Mouse (Mus musculus) neural tube, embryonic 15.5 days (tissue): Measurements from ENCODE around the gene Il21r. TPM values are rescaled to one million over a fixed set of nuclear protein-coding genes. Genes with fewer than 3 reads are reported as not detected.
A peak's percentile ranks its signal among the peaks of the same experiment; 100 is the strongest.

Experiments used
- ATAC-seq: fragments of 200-750 bp; cut with Nextera tagmentation; 2 replicates; pipeline ENCODE4 v1.8.0; 2017; ENCODE audit warnings: mild to moderate bottlenecking, moderate TSS enrichment, moderate library complexity; ENCODE audit not compliant: low FRiP score
- H3K27ac ChIP-seq: fragments of 300-500 bp; sonication (generic); replicated peaks from 2 replicates; pipeline ENCODE4 v1.5.1; 2015; ENCODE audit warnings: mild to moderate bottlenecking, inconsistent platforms
- H3K27me3 ChIP-seq: fragments of 300-500 bp; sonication (generic); replicated peaks from 2 replicates; pipeline ENCODE4 v1.6.1; 2015; ENCODE audit warnings: inconsistent platforms
- H3K36me3 ChIP-seq: fragments of 300-500 bp; sonication (generic); 2 replicates; pipeline ENCODE4 v1.6.1; 2015; ENCODE audit warnings: inconsistent platforms
- H3K4me1 ChIP-seq: fragments of 300-500 bp; sonication (generic); 2 replicates; pipeline ENCODE4 v1.6.1; 2015; ENCODE audit warnings: inconsistent platforms
- H3K4me2 ChIP-seq: fragments of 300-500 bp; sonication (generic); 2 replicates; pipeline ENCODE4 v1.6.1; 2015; ENCODE audit warnings: inconsistent platforms, mild to moderate bottlenecking, moderate library complexity
- H3K4me3 ChIP-seq: fragments of 300-500 bp; sonication (generic); replicated peaks from 2 replicates; pipeline ENCODE4 v1.5.1; 2015; ENCODE audit warnings: mild to moderate bottlenecking, inconsistent platforms
- H3K9ac ChIP-seq: fragments of 300-500 bp; sonication (generic); replicated peaks from 2 replicates; pipeline ENCODE4 v1.6.1; 2015; ENCODE audit warnings: mild to moderate bottlenecking, inconsistent platforms
- H3K9me3 ChIP-seq: fragments of 300-500 bp; sonication (generic); replicated peaks from 2 replicates; pipeline ENCODE4 v1.6.1; 2016; ENCODE audit warnings: inconsistent platforms
- WGBS: fragments of 180-500 bp; shearing (Covaris S2); methylation state at CpG from one replicate; pipeline ENCODE4 v1.1.7; 2015; ENCODE audit warnings: mixed read lengths; 5-methylcytosine and 5-hydroxymethylcytosine counted together
- polyA plus RNA-seq: library from polyadenylated mRNA; unstranded; fragments of >200 nt; fragmentation: Nextera tagmentation; extraction: Ambion mirVana; gene quantifications from 2 replicates; pipeline ENCODE4 v1.2.1, GENCODE M21; 2015

Gene Il21r
- polyA plus RNA-seq, 1 experiment from 2014 or later = 0.35 TPM

DNA sequence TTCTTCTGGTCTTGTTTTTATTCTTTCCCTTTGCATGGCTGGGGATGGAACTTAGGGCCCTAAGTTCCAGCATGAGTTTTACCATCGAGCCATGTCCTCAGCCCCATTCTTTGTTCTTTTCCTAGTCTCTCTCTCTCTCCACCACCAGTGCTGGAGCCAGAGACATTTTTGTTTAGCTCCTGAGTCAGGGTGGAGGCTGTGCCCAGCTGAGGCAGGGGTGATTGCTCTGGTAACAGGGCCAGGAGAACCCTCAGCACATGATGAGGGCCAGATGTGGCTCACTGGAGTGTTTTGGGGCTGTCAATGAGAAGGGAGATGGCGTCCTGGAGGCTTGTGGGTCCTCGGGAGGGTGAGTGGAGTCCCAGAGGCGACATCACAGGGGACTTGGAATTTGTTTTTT is 40.8 kb upstream of the Il21r start:
- no peak for ATAC-seq

DNA sequence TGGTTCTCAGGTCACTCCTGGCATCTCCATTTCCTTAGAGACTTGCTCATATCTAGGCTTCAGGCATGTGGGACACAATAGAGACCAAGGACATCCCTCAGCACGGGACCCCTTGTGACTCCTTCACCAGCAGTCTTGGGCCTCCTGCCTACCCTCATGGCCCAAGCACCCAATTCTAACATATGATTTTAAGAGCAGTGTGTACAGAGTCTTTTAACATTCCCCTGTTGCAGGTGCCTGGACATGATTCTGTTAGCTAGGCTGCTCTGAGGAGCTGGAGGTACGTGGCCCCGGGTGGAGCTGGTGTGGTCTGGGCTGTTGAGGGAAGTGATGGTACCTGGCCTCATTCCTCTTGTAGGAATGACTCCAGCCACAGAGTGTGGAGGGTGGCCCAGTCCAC is 40.1 kb upstream of the Il21r start:
- Histone ChIP-seq H3K4me1 (peaks cover 6% of the 10 kb centered on the region; the same call in 1 of the 2 replicates), H3K27me3 (no peaks in the 10 kb centered on the region), H3K4me2 (no peak overlapping the region), H3K27ac (no peak overlapping the region), H3K9me3 (no peaks in the 10 kb centered on the region), H3K4me3 (no peak overlapping the region), H3K9ac (no peak overlapping the region), H3K36me3 (no peaks in the 10 kb centered on the region)
- WGBS = 89% methylated on average over 3 of the region's 3 CpGs
- ATAC-seq = no peak

More for the DNA sequence above, 40.8 kb upstream of the Il21r start:
- WGBS = 71% methylated on average over 4 of the region's 4 CpGs
- Histone ChIP-seq H3K9ac (no peak overlapping the region), H3K4me3 (no peak overlapping the region), H3K36me3 (no peaks in the 10 kb centered on the region), H3K4me1 (peaks cover 9% of the 10 kb centered on the region; the same call in 1 of the 2 replicates), H3K27ac (no peak overlapping the region), H3K4me2 (no peak overlapping the region), H3K9me3 (no peaks in the 10 kb centered on the region), H3K27me3 (no peaks in the 10 kb centered on the region)

DNA sequence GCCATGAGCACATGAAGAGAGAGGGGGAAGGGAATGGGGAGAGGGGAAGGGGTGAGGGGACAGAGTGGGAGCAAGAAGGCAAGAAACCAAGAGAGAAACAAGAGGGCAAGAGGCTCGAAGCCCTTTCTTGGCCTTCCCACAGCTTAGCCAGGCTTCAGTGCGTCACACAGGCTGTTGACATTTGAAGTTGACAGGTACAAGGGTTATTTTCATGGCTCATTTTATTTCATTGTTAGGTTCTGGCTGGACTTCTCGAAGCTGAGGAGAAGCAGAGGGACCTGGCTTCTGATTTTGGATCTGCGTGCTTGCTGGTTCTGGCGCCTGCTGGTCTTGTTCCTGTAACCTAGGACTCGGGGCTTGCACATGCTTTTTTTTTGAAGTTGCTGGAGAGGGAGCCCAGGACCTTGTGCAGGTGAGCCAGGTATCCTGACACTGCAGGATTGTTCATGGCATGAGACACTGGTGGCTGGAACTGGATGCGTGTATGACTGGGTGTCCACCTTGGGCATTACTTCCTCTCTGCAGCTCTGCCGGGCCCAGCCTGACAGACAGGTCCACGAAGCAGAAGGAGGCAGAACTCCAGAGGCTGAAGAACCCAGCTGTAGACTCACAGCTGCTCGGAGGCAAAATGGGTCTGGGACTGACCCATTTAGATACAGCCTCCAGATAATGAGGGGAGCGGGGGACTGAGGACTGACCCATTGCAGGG is 38.8 kb upstream of the Il21r start:
- Histone ChIP-seq H3K36me3 (no peaks in the 10 kb centered on the region), H3K4me3 (no peak overlapping the region), H3K4me1 (no peaks in the 10 kb centered on the region), H3K27ac (no peak overlapping the region), H3K9me3 (no peaks in the 10 kb centered on the region), H3K4me2 (no peak overlapping the region), H3K9ac (no peak overlapping the region), H3K27me3 (no peaks in the 10 kb centered on the region)
- 83% methylated on average over 11 of the region's 11 CpGs for WGBS
- no peak for ATAC-seq

DNA sequence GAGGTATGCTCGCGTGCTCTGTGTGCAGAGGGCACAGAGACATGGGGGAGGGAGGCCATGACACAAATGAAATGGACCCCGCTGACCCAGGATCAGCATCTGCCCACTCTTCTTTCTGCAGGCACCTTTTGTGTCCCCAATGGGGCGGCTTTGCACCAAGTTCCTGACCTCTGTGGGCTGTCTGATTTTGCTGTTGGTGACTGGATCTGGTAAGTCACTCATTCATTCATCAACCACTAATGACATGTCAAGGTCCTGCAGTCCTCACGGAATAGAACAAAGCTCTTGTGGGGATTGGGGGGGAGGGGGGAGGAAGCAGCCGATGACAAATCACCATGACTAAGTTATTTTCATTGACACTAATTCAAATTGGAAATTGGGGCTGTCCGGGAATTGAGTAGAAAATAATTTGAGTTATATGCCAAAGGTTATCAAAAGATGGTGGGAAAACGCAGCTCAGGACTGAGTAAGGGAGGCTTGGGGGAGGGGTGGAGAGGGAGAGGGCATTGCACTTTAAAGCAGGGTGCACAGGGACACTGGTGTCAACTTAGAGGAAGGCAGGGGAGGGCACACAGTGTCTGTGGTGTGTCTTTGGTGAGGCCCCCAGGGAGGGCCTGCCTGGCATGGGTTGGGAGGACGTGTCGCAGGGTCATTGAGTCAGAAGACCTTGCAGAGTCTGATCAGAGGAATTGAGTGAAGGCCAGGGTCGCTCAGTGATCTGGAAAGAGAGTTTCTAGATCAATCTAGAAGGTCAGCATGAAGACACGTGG is 37.5 kb upstream of the Il21r start:
- Histone ChIP-seq H3K4me2 (no peak overlapping the region), H3K27ac (no peak overlapping the region), H3K27me3 (no peaks in the 10 kb centered on the region), H3K9ac (no peak overlapping the region), H3K4me3 (no peak overlapping the region), H3K4me1 (no peaks in the 10 kb centered on the region), H3K9me3 (no peaks in the 10 kb centered on the region), H3K36me3 (no peaks in the 10 kb centered on the region)
- WGBS = 57% methylated on average over 12 of the region's 12 CpGs
- ATAC-seq = no peak

DNA sequence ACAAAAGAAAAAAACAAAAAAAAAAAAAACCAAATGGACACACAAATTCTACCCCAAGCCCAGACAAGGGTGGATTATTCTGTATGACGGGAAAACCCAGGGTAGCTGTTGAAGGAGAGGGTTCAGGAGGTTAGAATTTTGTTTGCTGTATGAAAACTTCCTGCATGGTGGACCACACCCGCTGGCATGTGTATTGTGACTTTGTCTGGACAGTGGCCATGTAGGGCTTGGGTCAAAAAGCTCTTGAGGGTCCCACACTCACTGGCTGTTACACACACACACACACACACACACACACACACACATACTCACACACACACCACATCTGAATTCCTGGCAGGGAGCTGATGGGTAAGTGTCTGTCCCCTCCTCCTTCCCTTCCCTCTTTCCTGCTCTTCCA is 36.8 kb upstream of the Il21r start:
- H3K4me2 ChIP-seq = no peak overlapping the region
- H3K9ac ChIP-seq = no peak overlapping the region
- H3K27ac ChIP-seq = no peak overlapping the region
- no peaks in the 10 kb centered on the region for H3K9me3 ChIP-seq
- no peaks in the 10 kb centered on the region for H3K4me1 ChIP-seq
- WGBS = 93% methylated on average over 2 of the region's 2 CpGs
- H3K36me3 ChIP-seq = no peaks in the 10 kb centered on the region
- H3K4me3 ChIP-seq = no peak overlapping the region
- no peak for ATAC-seq
- no peaks in the 10 kb centered on the region for H3K27me3 ChIP-seq

DNA sequence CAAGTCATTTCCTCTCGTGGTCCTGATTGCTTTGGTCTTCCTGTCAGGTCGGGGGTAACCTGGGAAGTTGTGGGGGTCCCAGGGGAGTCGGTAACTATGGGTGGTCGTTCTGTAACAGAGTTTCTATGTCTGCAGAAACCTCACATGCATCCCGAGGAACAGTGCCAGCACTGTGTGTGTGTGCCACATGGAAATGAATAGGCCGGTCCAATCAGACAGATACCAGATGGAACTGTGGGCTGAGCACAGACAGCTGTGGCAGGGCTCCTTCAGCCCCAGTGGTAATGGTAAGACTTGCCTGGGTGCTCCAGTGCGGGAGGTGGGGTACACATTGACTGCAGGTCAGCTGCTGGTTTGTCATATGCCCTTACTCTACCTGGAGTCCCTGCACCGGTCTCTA is 34.3 kb upstream of the Il21r start:
- Histone ChIP-seq H3K9ac (no peak overlapping the region), H3K4me3 (no peak overlapping the region), H3K27ac (no peak overlapping the region), H3K36me3 (no peaks in the 10 kb centered on the region), H3K9me3 (no peaks in the 10 kb centered on the region), H3K4me1 (peaks cover 9% of the 10 kb centered on the region), H3K27me3 (no peaks in the 10 kb centered on the region), H3K4me2 (no peak overlapping the region)
- 81% methylated on average over 8 of the region's 8 CpGs for WGBS
- ATAC-seq = no peak

DNA sequence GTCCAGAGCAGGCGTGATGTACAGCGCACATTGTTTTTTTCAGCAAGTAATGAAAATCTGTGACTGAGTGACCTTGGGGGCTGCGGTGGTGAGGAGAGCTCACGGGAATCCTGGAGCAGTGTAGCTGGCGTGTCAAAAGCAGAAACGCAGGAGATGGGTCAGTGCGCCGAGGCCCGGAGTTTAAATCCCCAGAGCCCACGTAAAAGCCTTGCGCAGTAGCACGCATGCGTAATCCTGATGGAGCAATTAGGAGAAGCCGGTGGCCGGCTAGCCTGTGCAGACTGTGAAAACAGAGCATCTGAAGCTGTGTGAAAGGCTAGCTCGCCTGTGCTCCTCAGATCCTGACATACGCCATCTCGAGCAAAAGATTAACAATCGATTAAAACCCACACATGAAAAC is 31.3 kb upstream of the Il21r start:
- Histone ChIP-seq H3K27ac (peak overlapping the region; percentile 41; the same call in 1 of the 2 replicates), H3K4me3 (no peak overlapping the region), H3K9me3 (no peaks in the 10 kb centered on the region), H3K36me3 (no peaks in the 10 kb centered on the region), H3K9ac (0 out of 2 replicates have a peak overlapping the region, but pooled peaks have one; percentile 10), H3K4me1 (peaks cover 13% of the 10 kb centered on the region), H3K27me3 (no peaks in the 10 kb centered on the region), H3K4me2 (peak overlapping the region; percentile 34)
- 59% methylated on average over 19 of the region's 19 CpGs for WGBS
- no peak for ATAC-seq

DNA sequence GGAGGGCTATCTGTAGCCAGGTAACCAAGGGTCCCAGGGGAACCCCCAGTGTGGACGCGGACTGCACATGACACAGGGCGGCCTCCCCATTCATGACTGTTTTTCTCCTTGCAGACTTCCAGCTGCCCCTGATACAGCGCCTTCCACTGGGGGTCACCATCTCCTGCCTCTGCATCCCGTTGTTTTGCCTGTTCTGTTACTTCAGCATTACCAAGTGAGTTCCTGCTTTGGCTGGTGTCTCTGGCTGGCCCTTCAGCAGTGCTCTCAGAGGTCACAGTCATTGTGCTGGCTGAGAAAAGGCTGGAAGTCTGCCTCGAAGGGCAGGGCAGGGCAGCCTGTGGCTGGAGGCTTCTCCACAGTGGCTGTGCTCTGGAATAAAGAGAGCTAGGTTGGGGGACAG is 30.5 kb upstream of the Il21r start:
- 65% methylated on average over 6 of the region's 6 CpGs for WGBS
- no peak for ATAC-seq

DNA sequence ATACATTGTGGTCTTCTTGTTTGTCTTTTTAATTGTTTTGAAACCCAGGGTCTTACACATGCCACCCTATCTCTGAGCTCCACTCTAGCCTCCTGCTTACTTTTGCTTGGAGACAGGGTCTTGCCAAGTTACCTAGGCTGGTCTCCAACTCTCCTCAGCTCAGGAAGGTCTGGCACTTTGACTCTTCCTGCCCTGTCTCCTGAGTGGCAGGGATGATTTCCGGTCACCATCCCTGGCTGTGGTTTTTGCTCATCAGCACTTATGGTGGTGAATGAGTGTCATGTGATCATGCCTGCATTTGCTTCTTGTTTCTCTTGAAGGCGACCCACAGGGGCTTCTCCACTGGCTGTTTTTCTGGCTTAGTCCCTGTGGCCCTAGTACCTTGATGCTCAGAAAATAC is 29.4 kb upstream of the Il21r start:
- no peak overlapping the region for H3K27ac ChIP-seq

More for the DNA sequence above, 30.5 kb upstream of the Il21r start:
- no peak overlapping the region for H3K27ac ChIP-seq
- H3K9me3 ChIP-seq = no peaks in the 10 kb centered on the region
- H3K9ac ChIP-seq = no peak overlapping the region
- H3K4me1 ChIP-seq = peaks cover 20% of the 10 kb centered on the region
- H3K4me2 ChIP-seq = no peak overlapping the region
- no peak overlapping the region for H3K4me3 ChIP-seq
- H3K27me3 ChIP-seq = no peaks in the 10 kb centered on the region
- H3K36me3 ChIP-seq = no peaks in the 10 kb centered on the region

DNA sequence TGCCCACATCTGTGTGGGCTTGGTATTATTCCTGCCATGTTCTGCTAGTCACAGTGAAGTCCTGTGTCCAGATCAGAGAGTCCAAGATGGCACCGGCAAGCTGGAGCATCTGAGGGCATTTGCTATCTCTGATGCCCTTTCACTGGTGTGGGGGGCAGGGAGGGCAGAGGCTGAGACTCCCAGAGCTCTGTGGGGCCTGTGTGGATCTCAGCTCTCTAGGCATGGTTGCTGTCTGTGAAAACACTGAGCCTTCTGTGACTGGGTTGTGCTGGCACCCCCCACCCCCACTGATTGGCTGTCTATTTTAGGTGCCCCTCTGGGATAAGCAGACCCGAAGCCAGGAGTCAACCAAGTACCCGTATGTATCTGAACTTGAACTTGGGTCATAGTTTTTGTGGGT is 28.4 kb upstream of the Il21r start:
- no peak for ATAC-seq
- Histone ChIP-seq H3K36me3 (no peaks in the 10 kb centered on the region), H3K4me3 (no peak overlapping the region), H3K27me3 (no peaks in the 10 kb centered on the region), H3K4me1 (peaks cover 20% of the 10 kb centered on the region), H3K27ac (no peak overlapping the region), H3K4me2 (no peak overlapping the region), H3K9me3 (no peaks in the 10 kb centered on the region), H3K9ac (no peak overlapping the region)
- 87% methylated on average over 3 of the region's 3 CpGs for WGBS

More for the DNA sequence above, 29.4 kb upstream of the Il21r start:
- Histone ChIP-seq H3K4me1 (peaks cover 20% of the 10 kb centered on the region), H3K9me3 (no peaks in the 10 kb centered on the region), H3K27me3 (no peaks in the 10 kb centered on the region), H3K4me3 (no peak overlapping the region), H3K4me2 (no peak overlapping the region), H3K9ac (no peak overlapping the region), H3K36me3 (no peaks in the 10 kb centered on the region)
- no peak for ATAC-seq
- WGBS = 87% methylated on average over 2 of the region's 2 CpGs

DNA sequence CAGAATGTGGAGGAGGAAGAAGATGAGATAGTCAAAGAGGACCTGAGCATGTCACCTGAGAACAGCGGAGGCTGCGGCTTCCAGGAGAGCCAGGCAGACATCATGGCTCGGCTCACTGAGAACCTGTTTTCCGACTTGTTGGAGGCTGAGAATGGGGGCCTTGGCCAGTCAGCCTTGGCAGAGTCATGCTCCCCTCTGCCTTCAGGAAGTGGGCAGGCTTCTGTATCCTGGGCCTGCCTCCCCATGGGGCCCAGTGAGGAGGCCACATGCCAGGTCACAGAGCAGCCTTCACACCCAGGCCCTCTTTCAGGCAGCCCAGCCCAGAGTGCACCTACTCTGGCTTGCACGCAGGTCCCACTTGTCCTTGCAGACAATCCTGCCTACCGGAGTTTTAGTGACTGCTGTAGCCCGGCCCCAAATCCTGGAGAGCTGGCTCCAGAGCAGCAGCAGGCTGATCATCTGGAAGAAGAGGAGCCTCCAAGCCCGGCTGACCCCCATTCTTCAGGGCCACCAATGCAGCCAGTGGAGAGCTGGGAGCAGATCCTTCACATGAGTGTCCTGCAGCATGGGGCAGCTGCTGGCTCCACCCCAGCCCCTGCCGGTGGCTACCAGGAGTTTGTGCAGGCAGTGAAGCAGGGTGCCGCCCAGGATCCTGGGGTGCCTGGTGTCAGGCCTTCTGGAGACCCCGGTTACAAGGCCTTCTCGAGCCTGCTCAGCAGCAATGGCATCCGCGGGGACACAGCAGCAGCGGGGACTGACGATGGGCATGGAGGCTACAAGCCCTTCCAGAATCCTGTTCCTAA is 27.3 kb upstream of the Il21r start:
- Histone ChIP-seq H3K9ac (no peak overlapping the region), H3K4me2 (no peak overlapping the region), H3K4me3 (no peak overlapping the region), H3K27ac (no peak overlapping the region), H3K27me3 (no peaks in the 10 kb centered on the region), H3K9me3 (no peaks in the 10 kb centered on the region), H3K36me3 (no peaks in the 10 kb centered on the region), H3K4me1 (peaks cover 25% of the 10 kb centered on the region)
- no peak for ATAC-seq
- 88% methylated on average over 16 of the region's 16 CpGs for WGBS
